In genomic region chr11:107334849-107335484, GRCm38 (mm10) we compare ENCODE assay signal across 8 mouse cellular contexts.
DNase-seq lines count a peak whose midpoint lies in the region; ATAC-seq and TF ChIP-seq lines count a peak whose summit lies in the region.
"Had no signal": no experiment of that assay in that cellular context is flagged by ENCODE, and none has a peak within 500 bp of the region (broad histone marks: within the 10 kb centered on the region; RNA-seq: fewer than 3 reads in every experiment).

No protein-coding gene starts in this region.

- H3K9ac ChIP-seq in embryonic facial prominence, embryonic 15.5 days = no peak overlapping the region
- H3K9ac ChIP-seq in intestine, embryonic 15.5 days = no peak overlapping the region
- H3K9ac ChIP-seq in lung, embryonic 15.5 days = no peak overlapping the region
- no peak overlapping the region for H3K9ac ChIP-seq in midbrain, embryonic 13.5 days (replicated peaks)
- H3K9ac ChIP-seq: hindbrain, embryonic 15.5 days had no signal

- peak overlapping the region; percentile 98 for H3K27ac ChIP-seq in brown adipose tissue, adult 24 weeks (replicated peaks; ENCODE audit: low read depth, low read length)
- 0 out of 2 replicates have a peak overlapping the region, but pooled peaks have one; percentile 22 for H3K27ac ChIP-seq in embryonic facial prominence, embryonic 15.5 days (replicated peaks)
- H3K27ac ChIP-seq in intestine, embryonic 15.5 days = peak overlapping the region; percentile 87
- peak overlapping the region; percentile 65 for H3K27ac ChIP-seq in lung, embryonic 15.5 days
- no peak overlapping the region for H3K27ac ChIP-seq in midbrain, embryonic 13.5 days
- no peak overlapping the region for H3K27ac ChIP-seq in thymus, adult 2 months (ENCODE audit: control insufficient read depth, insufficient read depth, low read length)

- peaks cover 4% of the 10 kb centered on the region; the same call in 1 of the 2 replicates for H3K36me3 ChIP-seq in embryonic facial prominence, embryonic 15.5 days
- H3K36me3 ChIP-seq in intestine, embryonic 15.5 days = no peaks in the 10 kb centered on the region
- H3K36me3 ChIP-seq in lung, embryonic 15.5 days = no peaks in the 10 kb centered on the region
- H3K36me3 ChIP-seq in midbrain, embryonic 13.5 days = peaks cover 14% of the 10 kb centered on the region
- no peaks in the 10 kb centered on the region for H3K36me3 ChIP-seq in thymus, adult 2 months (ENCODE audit: control insufficient read depth, insufficient read depth, low read length)
- H3K36me3 ChIP-seq: hindbrain, embryonic 15.5 days had no signal

- H3K4me1 ChIP-seq in brown adipose tissue, adult 24 weeks (ENCODE audit: control insufficient read depth, insufficient read depth, insufficient read length, low read length) = peaks cover 44% of the 10 kb centered on the region
- no peaks in the 10 kb centered on the region for H3K4me1 ChIP-seq in embryonic facial prominence, embryonic 15.5 days
- peaks cover 14% of the 10 kb centered on the region for H3K4me1 ChIP-seq in intestine, embryonic 15.5 days (replicated peaks)
- peaks cover 31% of the 10 kb centered on the region for H3K4me1 ChIP-seq in lung, embryonic 15.5 days
- peaks cover 24% of the 10 kb centered on the region for H3K4me1 ChIP-seq in midbrain, embryonic 13.5 days (replicated peaks)
- no peaks in the 10 kb centered on the region for H3K4me1 ChIP-seq in thymus, adult 2 months (replicated peaks; ENCODE audit: control insufficient read depth, insufficient read depth, low read length)

- H3K4me2 ChIP-seq in embryonic facial prominence, embryonic 15.5 days (replicated peaks) = no peak overlapping the region
- peak overlapping the region; percentile 31 for H3K4me2 ChIP-seq in intestine, embryonic 15.5 days (replicated peaks)
- H3K4me2 ChIP-seq in lung, embryonic 15.5 days = no peak overlapping the region
- H3K4me2 ChIP-seq in midbrain, embryonic 13.5 days (replicated peaks) = no peak overlapping the region
- H3K4me2 ChIP-seq: hindbrain, embryonic 15.5 days had no signal

- peak overlapping the region; percentile 10; the same call in 1 of the 2 replicates for H3K4me3 ChIP-seq in brown adipose tissue, adult 24 weeks (ENCODE audit: insufficient read depth, low read depth, low read length)
- H3K4me3 ChIP-seq in embryonic facial prominence, embryonic 15.5 days (replicated peaks) = no peak overlapping the region
- H3K4me3 ChIP-seq in intestine, embryonic 15.5 days (replicated peaks) = no peak overlapping the region
- H3K4me3 ChIP-seq in lung, embryonic 15.5 days = no peak overlapping the region
- no peak overlapping the region for H3K4me3 ChIP-seq in midbrain, embryonic 13.5 days (replicated peaks)
- no peak overlapping the region for H3K4me3 ChIP-seq in thymus, adult 2 months (ENCODE audit: control insufficient read depth, insufficient read depth, low read length)
- H3K4me3 ChIP-seq: hindbrain, embryonic 15.5 days had no signal

- no peaks in the 10 kb centered on the region for H3K9me3 ChIP-seq in embryonic facial prominence, embryonic 15.5 days (replicated peaks)
- no peaks in the 10 kb centered on the region for H3K9me3 ChIP-seq in intestine, embryonic 15.5 days
- no peaks in the 10 kb centered on the region for H3K9me3 ChIP-seq in lung, embryonic 15.5 days
- H3K9me3 ChIP-seq in midbrain, embryonic 13.5 days = no peaks in the 10 kb centered on the region
- H3K9me3 ChIP-seq: hindbrain, embryonic 15.5 days had no signal

- WGBS in embryonic facial prominence, embryonic 15.5 days = 77% methylated on average over 15 of the region's 15 CpGs
- WGBS in intestine, embryonic 15.5 days = 42% methylated on average over 15 of the region's 15 CpGs
- WGBS in lung, embryonic 15.5 days = 52% methylated on average over 15 of the region's 15 CpGs
- WGBS in midbrain, embryonic 13.5 days = 81% methylated on average over 15 of the region's 15 CpGs
- 93% methylated on average over 15 of the region's 15 CpGs for WGBS in thymus, adult 2 months

- TF ChIP-seq CTCF in thymus, adult 2 months (IDR thresholded peaks at IDR 0.05; ENCODE audit: borderline replicate concordance, control insufficient read depth, extremely low read depth, insufficient read depth, low read length, poor library complexity) = no peak

- TF ChIP-seq POLR2A in thymus, adult 2 months (IDR thresholded peaks at IDR 0.05; ENCODE audit: control insufficient read depth, extremely low read depth, insufficient read depth, low read length, poor library complexity) = no peak

- ATAC-seq in embryonic facial prominence, embryonic 15.5 days (ENCODE audit: insufficient number of reproducible peaks, low FRiP score, low TSS enrichment, low read depth) = no peak
- ATAC-seq in intestine, embryonic 15.5 days = peak; percentile 61; the same call in 1 of the 2 replicates
- ATAC-seq in lung, embryonic 15.5 days (ENCODE audit: borderline replicate concordance, extremely low read depth, low FRiP score, low TSS enrichment) = 0 out of 2 replicates have a peak, but pooled peaks have one; percentile 38
- ATAC-seq in midbrain, embryonic 13.5 days = no peak

- no peaks in the 10 kb centered on the region for H3K27me3 ChIP-seq in embryonic facial prominence, embryonic 15.5 days
- no peaks in the 10 kb centered on the region for H3K27me3 ChIP-seq in intestine, embryonic 15.5 days (replicated peaks)
- H3K27me3 ChIP-seq in lung, embryonic 15.5 days = no peaks in the 10 kb centered on the region
- H3K27me3 ChIP-seq in midbrain, embryonic 13.5 days = no peaks in the 10 kb centered on the region
- no peaks in the 10 kb centered on the region for H3K27me3 ChIP-seq in thymus, adult 2 months (ENCODE audit: control insufficient read depth, insufficient read depth, low read length)
- H3K27me3 ChIP-seq: hindbrain, embryonic 15.5 days had no signal

- DNase-seq in frontal cortex, postnatal 25 days (ENCODE audit: low spot score in 2 of 2) = no peak
- no peak for DNase-seq in thymus, adult 2 months

Comparison
In these comparisons a context has a peak if more than half of its experiments do, and no peak if none do; other contexts are left out.
1. H3K27ac ChIP-seq: peak in brown adipose tissue, adult 24 weeks (single experiment), embryonic facial prominence, embryonic 15.5 days (single experiment), intestine, embryonic 15.5 days (single experiment) and lung, embryonic 15.5 days (single experiment); none in midbrain, embryonic 13.5 days (single experiment) and thymus, adult 2 months (single experiment).
2. ATAC-seq: peak in intestine, embryonic 15.5 days (single experiment) and lung, embryonic 15.5 days (single experiment); none in embryonic facial prominence, embryonic 15.5 days (single experiment) and midbrain, embryonic 13.5 days (single experiment).